Mouse (Mus musculus) stomach, postnatal 0 days (tissue): ENCODE measurements around the gene Rabep2.
"Not testable (repeated sequence)": the region's sequence is repeated elsewhere in the genome, so short reads cannot be mapped to it uniquely, and the experiment has no call there.

ENCODE experiments used
- CTCF ChIP-seq: IDR thresholded peaks from 2 replicates; pipeline ENCODE4 v1.5.1; 2016; ENCODE audit warnings: antibody characterized with exemption, low read depth, mild to moderate bottlenecking, moderate library complexity
- EP300 ChIP-seq: optimal IDR thresholded peaks from 2 replicates; pipeline ENCODE3; 2016; ENCODE audit warnings: antibody characterized with exemption

- not testable (repeated sequence) for TF ChIP-seq CTCF, EP300
Observed at GRCm38 (mm10) chr7:126392086-126392884, 36.3 kb upstream of the Rabep2 start.
